Mouse (Mus musculus) midbrain, embryonic 16.5 days (tissue): Measurements from ENCODE around the gene Tanc2. TPM values are rescaled to one million over a fixed set of nuclear protein-coding genes. Genes with fewer than 3 reads are reported as not detected.
A peak's percentile ranks its signal among the peaks of the same experiment; 100 is the strongest.

Source experiments
- ATAC-seq: fragments of 200-750 bp; cut with Nextera tagmentation; 2 replicates; pipeline ENCODE4 v1.8.0; 2017; ENCODE audit warnings: moderate TSS enrichment
- H3K27ac ChIP-seq: fragments of 300-500 bp; sonication (generic); 2 replicates; pipeline ENCODE4 v1.5.1; 2014; ENCODE audit warnings: mild to moderate bottlenecking, low read length, mixed read lengths
- H3K27me3 ChIP-seq: fragments of 300-500 bp; sonication (generic); 2 replicates; pipeline ENCODE4 v1.6.1; 2014; ENCODE audit warnings: low read depth, low read length, mixed read lengths; ENCODE audit not compliant: control insufficient read depth, insufficient read depth
- H3K36me3 ChIP-seq: fragments of 300-500 bp; sonication (generic); 2 replicates; pipeline ENCODE4 v1.6.1; 2014; ENCODE audit warnings: mild to moderate bottlenecking, low read length, moderate library complexity, mixed read lengths; ENCODE audit not compliant: control insufficient read depth, insufficient read depth
- H3K4me1 ChIP-seq: fragments of 300-500 bp; sonication (generic); 2 replicates; pipeline ENCODE4 v1.6.1; 2014; ENCODE audit warnings: mild to moderate bottlenecking, low read length, mixed read lengths; ENCODE audit not compliant: control insufficient read depth, insufficient read depth
- H3K4me2 ChIP-seq: fragments of 300-500 bp; sonication (generic); 2 replicates; pipeline ENCODE4 v1.6.1; 2014; ENCODE audit warnings: mild to moderate bottlenecking, low read length, mixed read lengths
- H3K4me3 ChIP-seq: fragments of 300-500 bp; sonication (generic); 2 replicates; pipeline ENCODE4 v1.5.1; 2014; ENCODE audit warnings: low read depth, mild to moderate bottlenecking, low read length, moderate library complexity, mixed read lengths
- H3K9ac ChIP-seq: fragments of 300-500 bp; sonication (generic); 2 replicates; pipeline ENCODE4 v1.6.1; 2014; ENCODE audit warnings: low read depth, low read length, mixed read lengths
- H3K9me3 ChIP-seq: fragments of 300-500 bp; sonication (generic); replicated peaks from 2 replicates; pipeline ENCODE4 v1.6.1; 2014; ENCODE audit warnings: mild to moderate bottlenecking, low read length, mixed read lengths; ENCODE audit not compliant: control insufficient read depth, poor library complexity, severe bottlenecking
- WGBS: fragments of 180-500 bp; shearing (Covaris S2); extraction: QIAGEN DNeasy Blood & Tissue Kit; methylation state at CpG from one replicate; pipeline ENCODE4 v1.1.7; 2014; 5-methylcytosine and 5-hydroxymethylcytosine counted together
- polyA plus RNA-seq: library from polyadenylated mRNA; unstranded; fragments of >200 nt; fragmentation: Nextera tagmentation; extraction: Ambion mirVana; gene quantifications from 2 replicates; pipeline ENCODE4 v1.2.1, GENCODE M21; 2015

Gene Tanc2
- polyA plus RNA-seq, 1 experiment from 2014 or later = 44.9 TPM

- no peak for ATAC-seq
These were observed 89.2 kb downstream of the Tanc2 start for GRCm38 (mm10) chr11:105678996-105679395.

GRCm38 (mm10) chr11:105684747-105685146, 95.0 kb downstream of the Tanc2 start:
- Histone ChIP-seq H3K4me1 (no peaks in the 10 kb centered on the region), H3K36me3 (no peaks in the 10 kb centered on the region), H3K27ac (no peak overlapping the region)

More at GRCm38 (mm10) chr11:105678996-105679395, 89.2 kb downstream of the Tanc2 start:
- H3K4me3 ChIP-seq = no peak overlapping the region
- WGBS = 72% methylated on average over 1 of the region's 1 CpGs
- H3K4me1 ChIP-seq = no peaks in the 10 kb centered on the region
- no peaks in the 10 kb centered on the region for H3K27me3 ChIP-seq
- H3K27ac ChIP-seq = no peak overlapping the region
- H3K36me3 ChIP-seq = no peaks in the 10 kb centered on the region
- H3K4me2 ChIP-seq = no peak overlapping the region
- no peaks in the 10 kb centered on the region for H3K9me3 ChIP-seq
- no peak overlapping the region for H3K9ac ChIP-seq

GRCm38 (mm10) chr11:105700528-105700927, 110.7 kb downstream of the Tanc2 start:
- no peaks in the 10 kb centered on the region for H3K36me3 ChIP-seq
- H3K9me3 ChIP-seq = no peaks in the 10 kb centered on the region
- no peak for ATAC-seq
- H3K4me1 ChIP-seq = no peaks in the 10 kb centered on the region
- H3K27ac ChIP-seq = no peak overlapping the region
- no peaks in the 10 kb centered on the region for H3K27me3 ChIP-seq
- no peak overlapping the region for H3K9ac ChIP-seq
- WGBS = 79% methylated on average over 3 of the region's 3 CpGs
- no peak overlapping the region for H3K4me2 ChIP-seq
- no peak overlapping the region for H3K4me3 ChIP-seq

More at GRCm38 (mm10) chr11:105684747-105685146, 95.0 kb downstream of the Tanc2 start:
- Histone ChIP-seq H3K4me3 (no peak overlapping the region), H3K9ac (no peak overlapping the region), H3K4me2 (no peak overlapping the region), H3K27me3 (no peaks in the 10 kb centered on the region), H3K9me3 (no peaks in the 10 kb centered on the region)
- no peak for ATAC-seq

GRCm38 (mm10) chr11:105719660-105720059, 129.9 kb downstream of the Tanc2 start:
- no peak for ATAC-seq
- no peaks in the 10 kb centered on the region for H3K9me3 ChIP-seq
- H3K4me2 ChIP-seq = no peak overlapping the region
- H3K4me1 ChIP-seq = no peaks in the 10 kb centered on the region
- no peak overlapping the region for H3K9ac ChIP-seq
- H3K27me3 ChIP-seq = no peaks in the 10 kb centered on the region
- WGBS = 71% methylated on average over 1 of the region's 1 CpGs
- H3K27ac ChIP-seq = no peak overlapping the region
- no peak overlapping the region for H3K4me3 ChIP-seq
- no peaks in the 10 kb centered on the region for H3K36me3 ChIP-seq

GRCm38 (mm10) chr11:105731541-105731940, 141.8 kb downstream of the Tanc2 start:
- WGBS = 27% methylated on average over 6 of the region's 6 CpGs
- H3K4me3 ChIP-seq = peak overlapping the region; percentile 32

GRCm38 (mm10) chr11:105731989-105732531, 142.3 kb downstream of the Tanc2 start:
- no peaks in the 10 kb centered on the region for H3K9me3 ChIP-seq
- peak overlapping the region; percentile 61 for H3K4me2 ChIP-seq
- H3K27me3 ChIP-seq = no peaks in the 10 kb centered on the region
- peak overlapping the region; percentile 86 for H3K27ac ChIP-seq
- H3K36me3 ChIP-seq = no peaks in the 10 kb centered on the region
- ATAC-seq = peak; percentile 42; the same call in 1 of the 2 replicates
- WGBS = 33% methylated on average over 4 of the region's 4 CpGs
- peaks cover 13% of the 10 kb centered on the region for H3K4me1 ChIP-seq
- H3K4me3 ChIP-seq = peak overlapping the region; percentile 32
- H3K9ac ChIP-seq = peak overlapping the region; percentile 38

More at GRCm38 (mm10) chr11:105731541-105731940, 141.8 kb downstream of the Tanc2 start:
- H3K27ac ChIP-seq = peak overlapping the region; percentile 86
- no peaks in the 10 kb centered on the region for H3K36me3 ChIP-seq
- ATAC-seq = peak; percentile 91
- H3K27me3 ChIP-seq = no peaks in the 10 kb centered on the region
- H3K4me1 ChIP-seq = peaks cover 13% of the 10 kb centered on the region
- H3K9ac ChIP-seq = peak overlapping the region; percentile 38
- H3K4me2 ChIP-seq = peak overlapping the region; percentile 61
- no peaks in the 10 kb centered on the region for H3K9me3 ChIP-seq

- H3K4me2 ChIP-seq = no peak overlapping the region
- H3K4me3 ChIP-seq = no peak overlapping the region
- no peaks in the 10 kb centered on the region for H3K9me3 ChIP-seq
- no peaks in the 10 kb centered on the region for H3K36me3 ChIP-seq
- H3K27me3 ChIP-seq = no peaks in the 10 kb centered on the region
- no peak for ATAC-seq
- no peak overlapping the region for H3K27ac ChIP-seq
- H3K4me1 ChIP-seq = no peaks in the 10 kb centered on the region
- WGBS = 64% methylated on average over 1 of the region's 1 CpGs
- H3K9ac ChIP-seq = no peak overlapping the region
These were observed 153.4 kb downstream of the Tanc2 start for GRCm38 (mm10) chr11:105743171-105743570.

GRCm38 (mm10) chr11:105749297-105750071, 159.7 kb downstream of the Tanc2 start:
- WGBS = 36% methylated on average over 2 of the region's 2 CpGs
- ATAC-seq = no peak
- H3K9me3 ChIP-seq = no peaks in the 10 kb centered on the region
- no peak overlapping the region for H3K4me2 ChIP-seq
- no peaks in the 10 kb centered on the region for H3K27me3 ChIP-seq
- no peak overlapping the region for H3K4me3 ChIP-seq
- H3K9ac ChIP-seq = no peak overlapping the region
- H3K36me3 ChIP-seq = no peaks in the 10 kb centered on the region
- no peaks in the 10 kb centered on the region; the same call in 1 of the 2 replicates for H3K4me1 ChIP-seq
- no peak overlapping the region for H3K27ac ChIP-seq

GRCm38 (mm10) chr11:105758561-105759203, 168.9 kb downstream of the Tanc2 start:
- 11% methylated on average over 7 of the region's 7 CpGs for WGBS
- Histone ChIP-seq H3K27me3 (no peaks in the 10 kb centered on the region), H3K27ac (no peak overlapping the region), H3K9me3 (no peaks in the 10 kb centered on the region), H3K9ac (no peak overlapping the region), H3K4me3 (no peak overlapping the region), H3K4me1 (peaks cover 10% of the 10 kb centered on the region), H3K4me2 (no peak overlapping the region), H3K36me3 (no peaks in the 10 kb centered on the region)
- ATAC-seq = no peak
